Mouse (Mus musculus): ENCODE results near the gene Olfr922. TPM values are rescaled to one million over a fixed set of nuclear protein-coding genes. Genes with fewer than 3 reads are reported as not detected.

The Olfr922 gene
- total and polyA plus RNA-seq, 3 experiments: not detected

- no peak for TF ChIP-seq TCF12 (IDR thresholded peaks at IDR 0.05; ENCODE audit: low read depth, low read length)
Measured at GRCm38 (mm10) chr9:38833027-38833426, 18.6 kb downstream of the Olfr922 start (continued).

DNA sequence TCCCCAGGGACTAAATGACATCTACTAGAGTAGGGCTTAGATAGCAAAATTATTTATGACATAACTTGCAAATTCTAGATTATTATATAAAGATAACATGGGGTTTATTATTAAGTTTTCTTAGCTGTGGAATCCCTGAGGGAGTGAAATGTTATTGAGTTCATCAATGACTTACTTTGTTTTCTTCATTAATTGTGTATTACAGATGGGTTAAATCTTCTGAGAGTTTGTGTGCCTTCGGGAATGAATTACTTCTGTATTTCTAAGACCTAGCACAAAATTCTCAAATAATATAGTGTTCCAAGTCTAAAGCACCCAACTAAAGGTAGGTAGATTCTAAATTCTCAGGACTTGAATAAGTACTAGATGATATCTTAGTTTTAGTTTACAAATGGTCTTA is 29.7 kb downstream of the Olfr922 start, which contains the start of gene Olfr924:
Gene Olfr924, plus strand, starts transcription at position 301 of the 400 bp plus-strand sequence.
- Histone ChIP-seq H3K9ac (ENCODE audit: control insufficient read depth, low read depth, low read length, poor library complexity, severe bottlenecking) (no peak within 1 kb of the TSS), H3K4me3 (ENCODE audit: control insufficient read depth in 1 of 2, insufficient read depth in 1 of 2, low read depth in 2 of 2, low read length in 2 of 2) (no peak within 1 kb of the TSS), H3K27ac (ENCODE audit: control insufficient read depth, low read depth, low read length) (no peak within 1 kb of the TSS), H3K4me1 (ENCODE audit: control insufficient read depth in 1 of 2, insufficient read depth in 2 of 2, low read length in 2 of 2) (no peaks in the 10 kb centered on the region), H3K27me3 (ENCODE audit: control insufficient read depth in 1 of 2, insufficient read depth in 2 of 2, low read length in 2 of 2) (no peaks in the 10 kb centered on the region), H3K36me3 (ENCODE audit: control insufficient read depth in 1 of 2, insufficient read depth in 2 of 2, low read length in 2 of 2) (no peaks in the 10 kb centered on the region), H3K9me3 (replicated peaks; ENCODE audit: insufficient read depth, low read length) (no peaks in the 10 kb centered on the region), H3K79me2 (ENCODE audit: control insufficient read depth, insufficient read depth, low read length, poor library complexity) (no peaks in the 10 kb centered on the region)
- TF ChIP-seq RCOR1 (IDR thresholded peaks at IDR 0.05; ENCODE audit: low read depth, low read length): no peak
- TF ChIP-seq ETS1 (IDR thresholded peaks at IDR 0.05; ENCODE audit: low read depth, low read length): no peak
- no peak for TF ChIP-seq NRF1 (IDR thresholded peaks at IDR 0.05; ENCODE audit: insufficient read depth, low read depth, low read length, poor library complexity, severe bottlenecking)
- TF ChIP-seq TCF12 (IDR thresholded peaks at IDR 0.05; ENCODE audit: low read depth, low read length): no peak
- no peak for TF ChIP-seq MYC (IDR thresholded peaks at IDR 0.05; ENCODE audit: low read depth, low read length)
- TF ChIP-seq SMC3 (IDR thresholded peaks at IDR 0.05; ENCODE audit: low read depth, low read length): no peak
- no peak for TF ChIP-seq E2F4 (IDR thresholded peaks at IDR 0.05; ENCODE audit: borderline replicate concordance, low read depth, low read length)
- TF ChIP-seq RAD21 (IDR thresholded peaks at IDR 0.05; ENCODE audit: low read depth, low read length): no peak
- TF ChIP-seq JUND (IDR thresholded peaks at IDR 0.05; ENCODE audit: low read depth, low read length): no peak
- no peak for TF ChIP-seq ZNF384 (IDR thresholded peaks at IDR 0.05; ENCODE audit: low read depth, low read length)
- TF ChIP-seq BHLHE40 (IDR thresholded peaks at IDR 0.05; ENCODE audit: borderline replicate concordance, low read depth, low read length): no peak
- TF ChIP-seq POLR2A (IDR thresholded peaks at IDR 0.05; ENCODE audit: control insufficient read depth in 1 of 2, insufficient read depth in 1 of 2, low read depth in 1 of 2, low read length in 2 of 2, poor library complexity in 1 of 2): no peak
- no peak for TF ChIP-seq MAX (IDR thresholded peaks at IDR 0.05; ENCODE audit: low read length)
- TF ChIP-seq NELFE (IDR thresholded peaks at IDR 0.05; ENCODE audit: low read depth, low read length): no peak
- TF ChIP-seq CHD2 (IDR thresholded peaks at IDR 0.05; ENCODE audit: low read length): no peak
- DNase-seq (ENCODE audit: low read depth, low spot score): no peak

DNA sequence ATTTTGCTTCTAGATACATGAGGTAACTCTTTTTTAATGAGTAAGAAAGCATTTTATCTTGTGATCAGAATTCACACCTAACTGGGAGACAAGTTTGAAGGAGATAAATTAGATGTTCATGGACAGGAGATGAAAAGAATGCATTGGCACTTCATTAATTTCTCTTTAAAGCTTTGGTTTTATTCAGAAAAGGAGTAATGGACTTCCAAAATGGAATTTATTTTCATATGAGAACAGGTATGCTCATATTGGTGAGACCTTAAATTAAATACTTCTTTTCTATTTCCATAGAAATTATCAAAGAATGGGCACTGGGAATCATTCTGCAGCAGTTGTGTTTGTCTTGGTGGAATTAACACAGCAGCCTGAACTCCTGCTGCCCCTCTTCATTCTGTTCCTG is 40.3 kb downstream of the Olfr922 start, which contains the start of gene Olfr26:
Gene Olfr26, plus strand, starts transcription at position 301 of the 400 bp plus-strand sequence.
- H3K27me3 ChIP-seq (ENCODE audit: control insufficient read depth in 1 of 2, insufficient read depth in 2 of 2, low read length in 2 of 2): no peaks in the 10 kb centered on the region; a peak in 1 of 4 replicates
- no peak within 1 kb of the TSS for H3K9ac ChIP-seq (ENCODE audit: control insufficient read depth, low read depth, low read length, poor library complexity, severe bottlenecking)
- no peaks in the 10 kb centered on the region for H3K79me2 ChIP-seq (ENCODE audit: control insufficient read depth, insufficient read depth, low read length, poor library complexity)
- H3K4me3 ChIP-seq (ENCODE audit: control insufficient read depth in 1 of 2, insufficient read depth in 1 of 2, low read depth in 2 of 2, low read length in 2 of 2): no peak within 1 kb of the TSS
- DNase-seq (ENCODE audit: low read depth, low spot score): no peak
- no peak for TF ChIP-seq POLR2A (IDR thresholded peaks at IDR 0.05; ENCODE audit: control insufficient read depth in 1 of 2, insufficient read depth in 1 of 2, low read depth in 1 of 2, low read length in 2 of 2, poor library complexity in 1 of 2)
- no peak for TF ChIP-seq MAFK (IDR thresholded peaks at IDR 0.05; ENCODE audit: borderline replicate concordance, low read depth, low read length)
- no peak for TF ChIP-seq E2F4 (IDR thresholded peaks at IDR 0.05; ENCODE audit: borderline replicate concordance, low read depth, low read length)
- TF ChIP-seq HCFC1 (IDR thresholded peaks at IDR 0.05; ENCODE audit: low read depth, low read length): no peak
- TF ChIP-seq ELF1 (IDR thresholded peaks at IDR 0.05; ENCODE audit: low read depth, low read length): no peak
- TF ChIP-seq MAX (IDR thresholded peaks at IDR 0.05; ENCODE audit: low read length): no peak
- no peak for TF ChIP-seq GABPA (IDR thresholded peaks at IDR 0.05; ENCODE audit: low read depth, low read length)
- no peak for TF ChIP-seq TCF12 (IDR thresholded peaks at IDR 0.05; ENCODE audit: low read depth, low read length)
- TF ChIP-seq NELFE (IDR thresholded peaks at IDR 0.05; ENCODE audit: low read depth, low read length): no peak
- TF ChIP-seq POLR2AphosphoS2 (IDR thresholded peaks at IDR 0.05; ENCODE audit: low read length): no peak
- TF ChIP-seq ZMIZ1 (IDR thresholded peaks at IDR 0.05; ENCODE audit: low read depth, low read length): no peak
- TF ChIP-seq GATA1 (IDR thresholded peaks at IDR 0.05; ENCODE audit: low read depth, low read length): no peak
- TF ChIP-seq CHD1 (IDR thresholded peaks at IDR 0.05; ENCODE audit: low read depth, low read length): no peak
- no peak for TF ChIP-seq ZC3H11A (IDR thresholded peaks at IDR 0.05; ENCODE audit: low read depth, low read length)
- H3K9me3 ChIP-seq (replicated peaks; ENCODE audit: insufficient read depth, low read length): no peaks in the 10 kb centered on the region
- H3K4me1 ChIP-seq (ENCODE audit: control insufficient read depth in 1 of 2, insufficient read depth in 2 of 2, low read length in 2 of 2): no peaks in the 10 kb centered on the region
- H3K36me3 ChIP-seq (ENCODE audit: control insufficient read depth in 1 of 2, insufficient read depth in 2 of 2, low read length in 2 of 2): no peaks in the 10 kb centered on the region
- H3K27ac ChIP-seq (ENCODE audit: control insufficient read depth, low read depth, low read length): no peak within 1 kb of the TSS
